ENCODE assay signal across 10 mouse cellular contexts in genomic region chr6:147954967-147955830, GRCm38 (mm10).
DNase-seq lines count a peak whose midpoint lies in the region; ATAC-seq and TF ChIP-seq lines count a peak whose summit lies in the region.
"Had no signal": no experiment of that assay in that cellular context is flagged by ENCODE, and none has a peak within 500 bp of the region (broad histone marks: within the 10 kb centered on the region; RNA-seq: fewer than 3 reads in every experiment).

No protein-coding gene starts in this region.

- H3K4me2 ChIP-seq in forebrain, embryonic 16.5 days (ENCODE audit: low read length), result no peak overlapping the region
- no peak overlapping the region for H3K4me2 ChIP-seq in forebrain, embryonic 15.5 days (replicated peaks)
- H3K4me2 ChIP-seq in kidney, postnatal 0 days (ENCODE audit: low read length), result no peak overlapping the region
- H3K4me2 ChIP-seq: embryonic facial prominence, embryonic 13.5 days; neural tube, embryonic 12.5 days had no signal

- no peak overlapping the region for H3K4me3 ChIP-seq in forebrain, embryonic 16.5 days (replicated peaks; ENCODE audit: low read length)
- H3K4me3 ChIP-seq in forebrain, embryonic 15.5 days, result no peak overlapping the region
- H3K4me3 ChIP-seq in kidney, postnatal 0 days (replicated peaks; ENCODE audit: low read depth, low read length), result no peak overlapping the region
- no peak overlapping the region for H3K4me3 ChIP-seq in cerebellum, adult 2 months (replicated peaks; ENCODE audit: insufficient read depth, low read depth, low read length)
- H3K4me3 ChIP-seq: embryonic facial prominence, embryonic 13.5 days; neural tube, embryonic 12.5 days had no signal

- ATAC-seq in forebrain, embryonic 16.5 days, result peak; percentile 41
- no peak for ATAC-seq in forebrain, embryonic 15.5 days (replicated peaks)
- peak; percentile 82 for ATAC-seq in kidney, postnatal 0 days (replicated peaks; ENCODE audit: low FRiP score, low read depth)

- no peaks in the 10 kb centered on the region for H3K27me3 ChIP-seq in forebrain, embryonic 16.5 days (replicated peaks; ENCODE audit: control insufficient read depth, insufficient read depth, low read length)
- no peaks in the 10 kb centered on the region for H3K27me3 ChIP-seq in forebrain, embryonic 15.5 days
- no peaks in the 10 kb centered on the region for H3K27me3 ChIP-seq in kidney, postnatal 0 days (ENCODE audit: insufficient read depth, low read length)
- H3K27me3 ChIP-seq in cerebellum, adult 2 months (ENCODE audit: control insufficient read depth, insufficient read depth, low read length), result no peaks in the 10 kb centered on the region
- H3K27me3 ChIP-seq: embryonic facial prominence, embryonic 13.5 days; neural tube, embryonic 12.5 days had no signal

- no peak overlapping the region for H3K27ac ChIP-seq in forebrain, embryonic 16.5 days (ENCODE audit: low read length)
- H3K27ac ChIP-seq in forebrain, embryonic 15.5 days (replicated peaks), result no peak overlapping the region
- H3K27ac ChIP-seq in kidney, postnatal 0 days, result no peak overlapping the region; the same call in 1 of the 2 replicates
- H3K27ac ChIP-seq in cerebellum, adult 2 months (ENCODE audit: insufficient read depth, low read length), result no peak overlapping the region
- H3K27ac ChIP-seq: embryonic facial prominence, embryonic 13.5 days; neural tube, embryonic 12.5 days had no signal

- no peaks in the 10 kb centered on the region for H3K36me3 ChIP-seq in forebrain, embryonic 16.5 days (ENCODE audit: control insufficient read depth, insufficient read depth)
- no peaks in the 10 kb centered on the region for H3K36me3 ChIP-seq in forebrain, embryonic 15.5 days
- H3K36me3 ChIP-seq in kidney, postnatal 0 days (ENCODE audit: insufficient read depth, low read length), result no peaks in the 10 kb centered on the region
- H3K36me3 ChIP-seq: embryonic facial prominence, embryonic 13.5 days; neural tube, embryonic 12.5 days had no signal

- DNase-seq in retina, postnatal 1 day, result peak; percentile 7
- DNase-seq in retina, embryonic 14.5 days (ENCODE audit: low spot score), result no peak
- peak; percentile 58 for DNase-seq in kidney, postnatal 0 days (ENCODE audit: low spot score)
- no peak for DNase-seq in cerebellum, postnatal 36 days
- no peak for DNase-seq in cerebellum, adult 11 months
- DNase-seq in cerebellum, adult 2 months, result no peak

- no peak overlapping the region for H3K9ac ChIP-seq in forebrain, embryonic 16.5 days (replicated peaks; ENCODE audit: low read depth, low read length)
- no peak overlapping the region for H3K9ac ChIP-seq in forebrain, embryonic 15.5 days (replicated peaks)
- H3K9ac ChIP-seq in kidney, postnatal 0 days (ENCODE audit: low read depth, low read length), result no peak overlapping the region
- H3K9ac ChIP-seq: embryonic facial prominence, embryonic 13.5 days; neural tube, embryonic 12.5 days had no signal

- peak; percentile 50 for TF ChIP-seq CTCF in kidney, postnatal 0 days (IDR thresholded peaks at IDR 0.05; ENCODE audit: low read depth)
- no peak for TF ChIP-seq CTCF in cerebellum, adult 2 months (IDR thresholded peaks at IDR 0.05; ENCODE audit: borderline replicate concordance, insufficient read depth, low read depth, low read length)

- 67% methylated on average over 7 of the region's 7 CpGs for WGBS in forebrain, embryonic 16.5 days
- 60% methylated on average over 7 of the region's 7 CpGs for WGBS in forebrain, embryonic 15.5 days
- WGBS in kidney, postnatal 0 days, result 55% methylated on average over 7 of the region's 7 CpGs
- WGBS in cerebellum, adult 2 months, result 55% methylated on average over 7 of the region's 7 CpGs

- no peaks in the 10 kb centered on the region for H3K4me1 ChIP-seq in forebrain, embryonic 16.5 days (replicated peaks; ENCODE audit: control insufficient read depth, insufficient read depth, low read length)
- no peaks in the 10 kb centered on the region for H3K4me1 ChIP-seq in forebrain, embryonic 15.5 days
- H3K4me1 ChIP-seq in kidney, postnatal 0 days (replicated peaks; ENCODE audit: insufficient read depth, low read length), result no peaks in the 10 kb centered on the region
- H3K4me1 ChIP-seq in cerebellum, adult 2 months (ENCODE audit: control insufficient read depth, insufficient read depth, low read length), result no peaks in the 10 kb centered on the region
- H3K4me1 ChIP-seq: neural tube, embryonic 12.5 days had no signal

- no peak for TF ChIP-seq POLR2A in cerebellum, adult 2 months (IDR thresholded peaks at IDR 0.05; ENCODE audit: borderline replicate concordance, insufficient read depth, low read length)

- H3K9me3 ChIP-seq in forebrain, embryonic 16.5 days (ENCODE audit: control insufficient read depth, low read length), result no peaks in the 10 kb centered on the region
- no peaks in the 10 kb centered on the region for H3K9me3 ChIP-seq in forebrain, embryonic 15.5 days
- H3K9me3 ChIP-seq in kidney, postnatal 0 days (replicated peaks; ENCODE audit: low read length), result no peaks in the 10 kb centered on the region
- H3K9me3 ChIP-seq: embryonic facial prominence, embryonic 13.5 days; neural tube, embryonic 12.5 days had no signal

Comparison
In these comparisons a context has a peak if more than half of its experiments do, and no peak if none do; other contexts are left out.
1. DNase-seq: peak in retina, postnatal 1 day (single experiment) and kidney, postnatal 0 days (single experiment); none in retina, embryonic 14.5 days (single experiment), cerebellum, postnatal 36 days (0 of 2), cerebellum, adult 11 months (single experiment) and cerebellum, adult 2 months (0 of 2).